Mouse (Mus musculus) small intestine, adult 2 months (tissue): ENCODE results near the gene Ryk. TPM values are rescaled to one million over a fixed set of nuclear protein-coding genes. Genes with fewer than 3 reads are reported as not detected.

Experiments used
- H3K27ac ChIP-seq: fragments of 200-500 bp; 2 replicates; pipeline ENCODE4 v1.5.1; 2012; ENCODE audit warnings: low read depth, low read length, control low read depth, inconsistent platforms; ENCODE audit not compliant: insufficient read depth
- H3K27me3 ChIP-seq: fragments of 200-500 bp; 2 replicates; pipeline ENCODE4 v1.6.1; 2012; ENCODE audit warnings: mild to moderate bottlenecking, moderate library complexity, low read length, inconsistent platforms; ENCODE audit not compliant: control insufficient read depth, insufficient read depth
- H3K36me3 ChIP-seq: fragments of 200-500 bp; 2 replicates; pipeline ENCODE4 v1.6.1; 2012; ENCODE audit warnings: mild to moderate bottlenecking, low read length, control low read depth, inconsistent platforms; ENCODE audit not compliant: control insufficient read depth, insufficient read depth
- H3K4me1 ChIP-seq: fragments of 200-500 bp; 2 replicates; pipeline ENCODE4 v1.6.1; 2012; ENCODE audit warnings: low read length, inconsistent platforms, mixed read lengths; ENCODE audit not compliant: control insufficient read depth, insufficient read depth, insufficient read length
- H3K4me3 ChIP-seq: fragments of 200-500 bp; 2 replicates; pipeline ENCODE4 v1.5.1; 2012; ENCODE audit warnings: low read depth, mild to moderate bottlenecking, control low read depth, inconsistent platforms, low read length, moderate library complexity
- CTCF ChIP-seq: fragments of 200-500 bp; IDR thresholded peaks from 2 replicates; pipeline ENCODE4 v1.5.1; 2012; ENCODE audit warnings: low read depth, mild to moderate bottlenecking, control low read depth, inconsistent platforms, low read length, moderate library complexity, mixed read lengths; ENCODE audit not compliant: insufficient replicate concordance, insufficient read length; ENCODE audit errors: extremely low read depth
- POLR2A ChIP-seq: fragments of 200-500 bp; IDR thresholded peaks from 2 replicates; pipeline ENCODE4 v1.6.1; 2012; ENCODE audit warnings: low read depth, mild to moderate bottlenecking, control low read depth, inconsistent platforms, low read length, moderate library complexity
- WGBS: fragments of 180-500 bp; shearing (Covaris S2); methylation state at CpG from one replicate; pipeline ENCODE4 v1.1.7; 2018; 5-methylcytosine and 5-hydroxymethylcytosine counted together
- polyA plus RNA-seq: library from polyadenylated mRNA; depleted of rRNA; stranded (reverse); fragments of >200 nt; gene quantifications from 2 replicates; pipeline ENCODE4 v1.2.3, GENCODE M21; 2012; rRNA removed

The Ryk gene
- 17.0 and 36.0 TPM in 2 replicates for polyA plus RNA-seq

DNA sequence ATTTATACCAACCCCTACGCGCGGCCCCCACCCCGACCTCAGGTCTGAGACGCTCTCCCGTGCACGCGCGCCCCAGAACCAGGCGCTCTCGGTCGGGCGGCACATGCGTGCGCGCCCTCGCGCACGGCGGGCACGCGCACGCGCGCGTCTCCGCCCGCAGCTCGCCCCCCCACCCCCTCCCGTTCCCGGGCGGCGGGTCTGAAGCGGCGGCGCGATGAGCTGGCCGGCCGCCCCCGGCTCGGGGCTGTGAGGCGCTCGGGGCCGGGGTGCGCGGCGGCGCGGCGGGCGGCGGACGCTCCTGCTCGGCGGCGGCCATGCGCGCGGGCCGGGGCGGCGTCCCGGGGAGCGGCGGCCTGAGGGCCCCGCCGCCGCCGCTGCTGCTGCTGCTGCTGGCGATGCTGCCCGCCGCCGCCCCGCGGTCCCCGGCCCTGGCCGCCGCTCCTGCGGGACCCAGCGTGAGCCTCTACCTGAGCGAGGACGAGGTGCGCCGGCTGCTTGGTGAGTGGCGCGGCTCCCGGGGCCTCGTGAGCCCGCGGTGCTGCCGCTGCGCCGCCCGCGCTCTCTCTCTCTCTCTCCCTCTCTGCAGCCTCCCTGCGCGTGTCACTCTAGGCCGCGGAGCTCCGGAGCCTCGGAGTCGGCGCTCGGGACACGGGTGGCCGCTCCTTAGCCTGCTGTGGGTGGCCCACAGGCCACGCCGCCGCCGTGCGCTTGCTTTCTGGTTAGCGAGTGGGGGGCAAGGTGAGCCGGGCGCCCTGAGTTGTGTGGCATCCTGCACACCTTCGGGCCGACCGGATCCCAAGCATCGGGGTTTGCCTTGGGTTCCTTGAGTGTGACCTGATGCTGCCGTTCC, at the start of gene Ryk:
Gene Ryk, plus strand, starts transcription at position 176 of the 850 bp plus-strand sequence.
- Histone ChIP-seq H3K27ac (peak within 1 kb of the TSS; percentile 36), H3K36me3 (no peaks in the 10 kb centered on the region), H3K4me3 (peak within 1 kb of the TSS; percentile 99), H3K27me3 (no peaks in the 10 kb centered on the region), H3K4me1 (no peaks in the 10 kb centered on the region; the same call in 1 of the 2 replicates)
- 3% methylated on average over 101 of the region's 119 CpGs for WGBS
- no peak for TF ChIP-seq CTCF
- TF ChIP-seq POLR2A: peak; percentile 32; the same call in 1 of the 2 replicates

DNA sequence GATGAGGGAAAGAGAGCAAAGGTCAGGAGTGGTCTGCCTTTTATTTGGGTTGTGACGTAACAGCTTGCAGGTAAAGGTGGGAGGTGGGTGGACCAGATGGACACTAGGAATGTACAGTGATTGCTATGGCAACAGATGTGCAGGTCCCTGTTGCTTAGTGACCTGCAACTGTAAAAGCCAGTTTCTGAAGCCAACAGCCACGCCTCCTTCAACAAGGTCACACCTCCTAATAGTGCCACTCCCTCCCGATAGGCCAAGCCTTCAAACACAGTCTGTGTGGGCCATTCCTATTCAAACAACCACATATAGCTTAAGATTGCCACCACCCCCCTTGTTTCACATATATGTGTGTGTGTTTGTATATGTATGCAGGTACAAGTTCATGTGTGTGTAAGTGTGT, 45.2 kb upstream of the Ryk start:
- 46% methylated on average over 3 of the region's 3 CpGs for WGBS
- no peak overlapping the region for H3K4me3 ChIP-seq
- no peaks in the 10 kb centered on the region for H3K36me3 ChIP-seq
- no peaks in the 10 kb centered on the region for H3K27me3 ChIP-seq
- no peak overlapping the region for H3K27ac ChIP-seq
- no peak for TF ChIP-seq POLR2A
- no peak for TF ChIP-seq CTCF
- H3K4me1 ChIP-seq: no peaks in the 10 kb centered on the region

DNA sequence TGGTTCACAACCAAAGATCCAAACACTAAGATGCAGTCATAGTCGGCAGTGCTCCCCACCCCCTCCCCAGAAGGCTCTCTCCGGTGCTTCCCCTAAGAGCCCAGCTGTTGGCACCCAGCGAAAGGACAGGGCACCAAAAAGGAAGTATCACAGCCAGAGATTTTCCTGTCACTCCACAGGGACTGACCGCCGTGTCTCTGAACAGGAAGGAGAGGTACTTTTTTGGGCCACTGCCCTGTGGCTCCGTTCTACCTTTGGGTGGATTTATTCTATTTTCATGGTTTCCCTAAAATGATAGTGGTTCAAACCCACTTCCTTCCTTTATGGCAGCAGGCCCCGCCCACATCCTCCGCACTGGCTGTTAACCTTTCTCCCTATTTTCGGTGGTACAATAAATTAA, 42.9 kb upstream of the Ryk start:
- Histone ChIP-seq H3K36me3 (no peaks in the 10 kb centered on the region), H3K4me1 (no peaks in the 10 kb centered on the region), H3K27me3 (no peaks in the 10 kb centered on the region), H3K27ac (no peak overlapping the region), H3K4me3 (no peak overlapping the region)
- no peak for TF ChIP-seq CTCF
- TF ChIP-seq POLR2A: no peak
- 49% methylated on average over 9 of the region's 9 CpGs for WGBS

DNA sequence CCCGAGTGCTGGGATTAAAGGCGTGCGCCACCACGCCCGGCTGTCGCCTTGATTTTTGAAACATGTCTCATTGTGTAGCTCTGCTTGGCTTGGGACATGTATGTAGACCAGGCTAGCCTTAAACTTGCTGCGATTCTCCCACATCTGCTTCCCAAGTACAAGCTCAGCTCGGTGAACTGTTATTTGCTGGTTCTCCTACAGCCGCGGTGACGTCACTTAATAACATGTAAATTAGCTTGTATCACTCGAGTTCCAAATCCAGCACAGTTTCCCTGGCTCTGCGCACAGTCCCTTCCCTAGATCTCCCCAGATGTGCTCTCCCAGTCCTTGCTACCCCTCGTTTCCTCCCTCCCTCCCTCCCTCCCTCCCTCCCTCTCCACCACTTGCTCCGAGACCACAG, 41.9 kb upstream of the Ryk start:
- Histone ChIP-seq H3K4me3 (no peak overlapping the region), H3K36me3 (no peaks in the 10 kb centered on the region), H3K4me1 (no peaks in the 10 kb centered on the region), H3K27me3 (no peaks in the 10 kb centered on the region), H3K27ac (no peak overlapping the region)
- TF ChIP-seq CTCF: no peak
- no peak for TF ChIP-seq POLR2A
- WGBS: 61% methylated on average over 15 of the region's 15 CpGs

DNA sequence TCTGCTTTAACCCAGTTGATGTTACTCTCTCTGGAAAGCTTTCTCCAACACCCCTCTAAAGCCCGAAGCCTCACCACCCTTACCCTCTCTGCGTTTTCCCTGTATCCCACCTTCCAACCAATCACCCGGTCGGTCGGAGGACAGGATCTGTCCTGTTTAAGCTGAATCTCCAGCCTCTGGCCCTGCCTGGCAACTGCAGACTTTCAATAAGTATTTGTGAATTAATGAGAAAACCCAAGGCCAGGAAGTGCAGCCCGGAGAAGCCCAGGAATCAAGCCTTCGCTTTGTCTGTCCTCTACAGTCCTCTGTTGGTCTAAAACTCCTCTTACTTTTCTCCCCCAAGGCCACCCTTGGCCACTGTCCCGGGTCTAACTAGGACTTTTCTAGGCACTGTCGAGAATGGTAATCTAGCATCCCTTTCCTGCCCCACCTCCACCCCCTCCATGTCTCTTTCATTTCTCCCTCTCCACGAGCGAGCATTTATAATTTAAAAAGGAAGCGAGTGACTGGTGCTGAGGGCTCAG, 41.4 kb upstream of the Ryk start:
- H3K4me1 ChIP-seq: no peaks in the 10 kb centered on the region
- H3K27me3 ChIP-seq: no peaks in the 10 kb centered on the region
- WGBS: 53% methylated on average over 12 of the region's 12 CpGs
- no peak overlapping the region for H3K27ac ChIP-seq
- H3K36me3 ChIP-seq: no peaks in the 10 kb centered on the region
- no peak for TF ChIP-seq CTCF
- no peak for TF ChIP-seq POLR2A
- H3K4me3 ChIP-seq: no peak overlapping the region

DNA sequence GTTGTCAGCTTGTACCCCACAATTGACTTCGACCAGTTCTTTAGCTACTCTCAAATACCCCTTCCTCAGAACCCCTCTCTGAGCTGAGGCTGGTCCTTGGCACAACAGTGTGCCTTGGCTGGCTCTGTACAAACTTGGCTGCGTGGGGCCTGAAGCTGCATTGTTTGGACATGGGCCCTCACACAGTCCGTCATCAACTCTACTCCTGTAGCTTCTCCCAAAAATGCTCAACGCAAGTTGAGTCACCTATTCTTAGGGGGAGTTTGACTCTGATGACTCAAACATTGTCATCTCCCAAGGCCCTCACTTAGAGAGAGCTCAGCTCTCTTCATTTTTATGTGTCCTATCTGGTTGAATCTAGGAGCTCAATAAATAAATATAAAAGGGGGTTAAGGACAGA, 36.3 kb upstream of the Ryk start:
- TF ChIP-seq CTCF (no peak), POLR2A (no peak)
- Histone ChIP-seq H3K4me1 (no peaks in the 10 kb centered on the region), H3K27ac (no peak overlapping the region), H3K4me3 (no peak overlapping the region), H3K27me3 (no peaks in the 10 kb centered on the region), H3K36me3 (no peaks in the 10 kb centered on the region)
- 80% methylated on average over 4 of the region's 4 CpGs for WGBS

DNA sequence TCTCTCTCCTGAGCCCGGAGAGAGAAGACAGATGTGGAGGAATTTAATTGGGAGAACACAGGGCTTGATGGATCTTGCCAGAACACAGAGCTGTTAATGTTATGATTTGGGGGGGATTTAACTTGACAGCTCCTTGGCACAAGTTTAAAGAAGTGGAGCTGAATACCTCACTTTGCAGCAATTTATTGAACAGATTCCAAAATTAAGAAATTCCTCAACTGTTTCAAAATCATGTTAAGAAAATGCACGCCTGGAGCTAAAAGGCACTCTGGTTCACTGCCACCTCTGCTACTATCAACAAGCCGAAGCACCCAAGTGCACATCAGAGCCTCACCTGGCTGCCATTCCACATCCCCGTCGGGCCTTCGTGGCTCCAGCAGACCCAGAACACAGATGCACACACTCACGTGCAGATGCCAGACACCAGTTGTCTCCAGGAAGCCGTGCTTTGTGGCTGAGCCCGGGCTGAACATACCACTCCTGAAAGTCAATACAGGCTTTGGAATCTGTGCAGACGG, 28.6 kb upstream of the Ryk start:
- WGBS: 72% methylated on average over 10 of the region's 10 CpGs
- no peaks in the 10 kb centered on the region for H3K36me3 ChIP-seq
- TF ChIP-seq CTCF (no peak), POLR2A (no peak)
- H3K27ac ChIP-seq: no peak overlapping the region
- no peaks in the 10 kb centered on the region for H3K4me1 ChIP-seq
- H3K27me3 ChIP-seq: no peaks in the 10 kb centered on the region
- H3K4me3 ChIP-seq: no peak overlapping the region
